8 mouse cellular contexts compared by ENCODE assay signal in genomic region chr11:109472171-109472691, GRCm38 (mm10). TPM values are rescaled to one million over a fixed set of nuclear protein-coding genes. Genes with fewer than 3 reads are reported as not detected.
DNase-seq lines count a peak whose midpoint lies in the region; ATAC-seq and TF ChIP-seq lines count a peak whose summit lies in the region.

No protein-coding gene starts in this region.

- peak; percentile 7; the same call in 1 of the 2 replicates for TF ChIP-seq CTCF in lung, embryonic 14.5 days (IDR thresholded peaks at IDR 0.05; ENCODE audit: low read depth)

- peak; percentile 70 for DNase-seq in lung, embryonic 14.5 days
- DNase-seq in lung, postnatal 36 days = no peak
- peak; percentile 87 for DNase-seq in heart, embryonic 10.5 days (ENCODE audit: low spot score)
- DNase-seq in kidney, postnatal 10 days = peak; percentile 49
- peak; percentile 23 for DNase-seq in right cerebral cortex, postnatal 4 days

- peaks cover 9% of the 10 kb centered on the region; the same call in 1 of the 2 replicates for H3K27me3 ChIP-seq in lung, embryonic 14.5 days (ENCODE audit: insufficient read depth, low read length)
- 0 out of 2 replicates have a peak, but pooled peaks cover 9% of the 10 kb centered on the region for H3K27me3 ChIP-seq in heart, embryonic 10.5 days (ENCODE audit: insufficient read depth, poor library complexity, severe bottlenecking)

- under 1% methylated on average over 33 of the region's 33 CpGs for WGBS in lung, embryonic 14.5 days
- under 1% methylated on average over 33 of the region's 33 CpGs for WGBS in heart, embryonic 10.5 days

- ATAC-seq in lung, embryonic 14.5 days (ENCODE audit: insufficient read depth) = no peak
- peak; percentile 18 for ATAC-seq in common myeloid progenitor, adult 5-6 weeks (replicated peaks; ENCODE audit: low read depth, poor library complexity, severe bottlenecking)
- ATAC-seq in megakaryocyte-erythroid progenitor cell, adult 5-6 weeks (replicated peaks; ENCODE audit: low FRiP score, low TSS enrichment, poor library complexity, severe bottlenecking) = 0 out of 2 replicates have a peak, but pooled peaks have one; percentile 2
- ATAC-seq in activated CD4-positive, CD25-positive, alpha-beta regulatory T cell, adult 4 months = no peak

- no peaks in the 10 kb centered on the region for H3K4me1 ChIP-seq in lung, embryonic 14.5 days (ENCODE audit: insufficient read depth)
- H3K4me1 ChIP-seq in heart, embryonic 10.5 days = peaks cover 32% of the 10 kb centered on the region

- peak overlapping the region; percentile 86 for H3K9ac ChIP-seq in lung, embryonic 14.5 days

- peak overlapping the region; percentile 92 for H3K4me2 ChIP-seq in lung, embryonic 14.5 days

- no peaks in the 10 kb centered on the region for H3K9me3 ChIP-seq in lung, embryonic 14.5 days (ENCODE audit: low read depth, low read length)
- no peaks in the 10 kb centered on the region for H3K9me3 ChIP-seq in heart, embryonic 10.5 days

- no peaks in the 10 kb centered on the region for H3K36me3 ChIP-seq in lung, embryonic 14.5 days (ENCODE audit: insufficient read depth)
- H3K36me3 ChIP-seq in heart, embryonic 10.5 days = no peaks in the 10 kb centered on the region

- H3K27ac ChIP-seq in lung, embryonic 14.5 days (ENCODE audit: low read depth) = peak overlapping the region; percentile 89
- H3K27ac ChIP-seq in heart, embryonic 10.5 days = peak overlapping the region; percentile 99

- H3K4me3 ChIP-seq in lung, embryonic 14.5 days (ENCODE audit: low read depth, low read length) = peak overlapping the region; percentile 69
- peak overlapping the region; percentile 88 for H3K4me3 ChIP-seq in heart, embryonic 10.5 days

RNA-seq across cellular contexts. Expression of gene Arsg, which starts 0.9 kb away (rescaled TPM):
- 2.8 and 5.3 TPM in 2 replicates for polyA plus RNA-seq in lung, embryonic 14.5 days (2014; fragmentation: Nextera tagmentation; extraction: Ambion mirVana)
- 1.8 and 2.7 TPM in 2 replicates for total RNA-seq in common myeloid progenitor, adult 5-6 weeks (2017)
- polyA plus RNA-seq in heart, embryonic 10.5 days (2016; fragmentation: Nextera tagmentation; extraction: Ambion mirVana) = 3.3 and 4.6 TPM in 2 replicates
- total RNA-seq in megakaryocyte-erythroid progenitor cell, adult 5-6 weeks (2014; fragmentation: Nextera tagmentation) = 7.3 and 9.3 TPM in 2 replicates
- 4.1 and 4.7 TPM in 2 replicates for total RNA-seq in megakaryocyte-erythroid progenitor cell, adult 5-6 weeks (2017)
- polyA plus RNA-seq in activated CD4-positive, CD25-positive, alpha-beta regulatory T cell, adult 4 months (2017; shearing (Covaris generic)) = 1 to 10 TPM; 4.5 to 5.5 TPM

RNA-seq across cellular contexts. Expression of gene Slc16a6, which starts 1.2 kb away (rescaled TPM):
- 5.4 and 5.9 TPM in 2 replicates for polyA plus RNA-seq in lung, embryonic 14.5 days (2014; fragmentation: Nextera tagmentation; extraction: Ambion mirVana)
- 11.5 and 12.8 TPM in 2 replicates for total RNA-seq in common myeloid progenitor, adult 5-6 weeks (2017)
- 12.7 and 16.5 TPM in 2 replicates for polyA plus RNA-seq in heart, embryonic 10.5 days (2016; fragmentation: Nextera tagmentation; extraction: Ambion mirVana)
- 40.6 and 46.9 TPM in 2 replicates for total RNA-seq in megakaryocyte-erythroid progenitor cell, adult 5-6 weeks (2014; fragmentation: Nextera tagmentation)
- 16.5 and 20.6 TPM in 2 replicates for total RNA-seq in megakaryocyte-erythroid progenitor cell, adult 5-6 weeks (2017)
- polyA plus RNA-seq in activated CD4-positive, CD25-positive, alpha-beta regulatory T cell, adult 4 months (2017; shearing (Covaris generic)) = 10 to 100 TPM; 21.1 to 24.9 TPM

RNA-seq across cellular contexts. Expression of gene Amz2, which starts 46.5 kb away (rescaled TPM):
- 41.5 and 45.6 TPM in 2 replicates for polyA plus RNA-seq in lung, embryonic 14.5 days (2014; fragmentation: Nextera tagmentation; extraction: Ambion mirVana)
- 50.8 and 62.2 TPM in 2 replicates for total RNA-seq in common myeloid progenitor, adult 5-6 weeks (2017)
- 35.4 and 37.1 TPM in 2 replicates for polyA plus RNA-seq in heart, embryonic 10.5 days (2016; fragmentation: Nextera tagmentation; extraction: Ambion mirVana)
- 50.3 and 51.7 TPM in 2 replicates for total RNA-seq in megakaryocyte-erythroid progenitor cell, adult 5-6 weeks (2014; fragmentation: Nextera tagmentation)
- 79.1 and 90.9 TPM in 2 replicates for total RNA-seq in megakaryocyte-erythroid progenitor cell, adult 5-6 weeks (2017)
- polyA plus RNA-seq in activated CD4-positive, CD25-positive, alpha-beta regulatory T cell, adult 4 months (2017; shearing (Covaris generic)) = 10 to 100 TPM; 39.6 to 51.6 TPM

RNA-seq across cellular contexts. Expression of gene 9930022D16Rik, which starts 58.5 kb away (rescaled TPM):
- polyA plus RNA-seq in lung, embryonic 14.5 days (2014; fragmentation: Nextera tagmentation; extraction: Ambion mirVana) = not detected in 2 replicates
- 0.58 TPM in 1 of 2 replicates, not detected in the other for total RNA-seq in common myeloid progenitor, adult 5-6 weeks (2017)
- not detected in 2 replicates for polyA plus RNA-seq in heart, embryonic 10.5 days (2016; fragmentation: Nextera tagmentation; extraction: Ambion mirVana)
- total RNA-seq in megakaryocyte-erythroid progenitor cell, adult 5-6 weeks (2014; fragmentation: Nextera tagmentation) = 0.12 TPM in 1 of 2 replicates, not detected in the other
- total RNA-seq in megakaryocyte-erythroid progenitor cell, adult 5-6 weeks (2017) = 1.2 TPM in 1 of 2 replicates, not detected in the other
- under 1 TPM; 0.17 to 0.40 TPM for polyA plus RNA-seq in activated CD4-positive, CD25-positive, alpha-beta regulatory T cell, adult 4 months (2017; shearing (Covaris generic))

Comparison
In these comparisons a context has a peak if more than half of its experiments do, and no peak if none do; other contexts are left out.
1. ATAC-seq: peak in common myeloid progenitor, adult 5-6 weeks (single experiment) and megakaryocyte-erythroid progenitor cell, adult 5-6 weeks (single experiment); none in lung, embryonic 14.5 days (single experiment) and activated CD4-positive, CD25-positive, alpha-beta regulatory T cell, adult 4 months (single experiment).